Mouse (Mus musculus) C2C12 (cell line): Measurements from ENCODE around the gene Fbxo40.

Source experiments
- CEBPB ChIP-seq: IDR thresholded peaks from one replicate; pipeline ENCODE4 v1.6.1; 2011; ENCODE audit warnings: low read depth, mild to moderate bottlenecking, control low read depth, moderate library complexity
- CTCF ChIP-seq: IDR thresholded peaks from one replicate; pipeline ENCODE4 v1.5.1; 2011; ENCODE audit not compliant: control insufficient read depth, insufficient read depth, insufficient read length
- FOSL1 ChIP-seq: IDR thresholded peaks from one replicate; pipeline ENCODE4 v1.8.0; 2011; ENCODE audit warnings: mild to moderate bottlenecking, low read length; ENCODE audit not compliant: poor library complexity, insufficient read depth, severe bottlenecking
- MAX ChIP-seq: IDR thresholded peaks from one replicate; pipeline ENCODE4 v1.6.1; 2011; ENCODE audit warnings: mild to moderate bottlenecking, control low read depth
- MYOD1 ChIP-seq: IDR thresholded peaks from one replicate; pipeline ENCODE4 v1.6.1; 2011; ENCODE audit warnings: low read depth; ENCODE audit not compliant: control insufficient read depth, insufficient read length
- MYOG ChIP-seq: IDR thresholded peaks from one replicate; pipeline ENCODE4 v1.6.1; 2011; ENCODE audit not compliant: control insufficient read depth, insufficient read length; ENCODE audit errors: extremely low read depth
- USF1 ChIP-seq: IDR thresholded peaks from one replicate; pipeline ENCODE4 v1.6.1; 2011; ENCODE audit warnings: low read depth, mild to moderate bottlenecking, control low read depth, moderate library complexity

DNA sequence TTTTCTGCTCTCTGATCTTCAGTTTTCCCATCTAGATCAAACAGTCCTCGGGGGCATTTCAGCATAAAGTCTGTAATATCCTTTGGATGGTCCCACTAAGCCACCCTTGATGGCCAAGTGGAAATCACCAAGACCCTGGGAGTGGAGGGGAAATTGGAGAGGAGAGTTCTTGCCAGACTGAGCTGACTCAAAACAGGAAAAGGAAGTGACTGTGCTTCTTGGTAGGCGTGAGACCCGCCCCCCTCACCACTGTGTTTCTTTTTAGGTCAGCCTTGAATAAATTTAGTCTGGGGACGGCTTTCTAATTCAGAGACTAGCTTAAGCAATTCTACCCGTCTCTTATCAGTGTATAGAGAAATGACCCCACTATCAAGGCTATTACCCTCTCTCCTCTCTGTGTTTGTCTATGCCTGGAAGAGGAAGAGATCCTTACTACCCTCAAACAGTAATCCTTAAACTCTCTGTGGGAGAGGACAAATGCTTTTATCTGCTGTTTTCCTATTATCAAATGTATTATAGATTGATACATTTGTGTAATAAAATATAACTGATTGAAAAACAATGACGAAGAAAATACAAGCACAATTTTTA lies 49.0 kb downstream of the Fbxo40 start:
- TF ChIP-seq MYOG = no peak
- no peak for TF ChIP-seq CTCF
- TF ChIP-seq MAX = no peak
- TF ChIP-seq CEBPB = no peak
- TF ChIP-seq USF1 = no peak
- no peak for TF ChIP-seq FOSL1
- TF ChIP-seq MYOD1 = no peak
